ENCODE assay signal across 8 mouse cellular contexts in genomic region chrX:21088983-21089866, GRCm38 (mm10). TPM values are rescaled to one million over a fixed set of nuclear protein-coding genes. Genes with fewer than 3 reads are reported as not detected.
DNase-seq lines count a peak whose midpoint lies in the region; ATAC-seq and TF ChIP-seq lines count a peak whose summit lies in the region.

Gene Zfp300, minus strand, starts transcription at chrX:21089527.

- no peaks in the 10 kb centered on the region for H3K9me3 ChIP-seq in heart, embryonic 13.5 days
- no peaks in the 10 kb centered on the region for H3K9me3 ChIP-seq in kidney, embryonic 16.5 days (ENCODE audit: low read length)
- H3K9me3 ChIP-seq in limb, embryonic 15.5 days = no peaks in the 10 kb centered on the region
- H3K9me3 ChIP-seq in midbrain, embryonic 16.5 days (replicated peaks; ENCODE audit: control insufficient read depth, low read length, poor library complexity, severe bottlenecking) = no peaks in the 10 kb centered on the region

- H3K4me1 ChIP-seq in embryonic fibroblast, embryonic 13.5 days (ENCODE audit: control insufficient read depth, insufficient read depth, low read length) = no peaks in the 10 kb centered on the region
- H3K4me1 ChIP-seq in heart, embryonic 13.5 days = no peaks in the 10 kb centered on the region
- no peaks in the 10 kb centered on the region for H3K4me1 ChIP-seq in kidney, embryonic 16.5 days (ENCODE audit: insufficient read depth, low read length)
- no peaks in the 10 kb centered on the region for H3K4me1 ChIP-seq in limb, embryonic 15.5 days
- H3K4me1 ChIP-seq in midbrain, embryonic 16.5 days (ENCODE audit: control insufficient read depth, insufficient read depth, low read length) = no peaks in the 10 kb centered on the region

- peak within 1 kb of the TSS; percentile 75 for H3K9ac ChIP-seq in heart, embryonic 13.5 days
- peak within 1 kb of the TSS; percentile 50 for H3K9ac ChIP-seq in kidney, embryonic 16.5 days (replicated peaks; ENCODE audit: low read length)
- no peak within 1 kb of the TSS for H3K9ac ChIP-seq in limb, embryonic 15.5 days
- peak within 1 kb of the TSS; percentile 61 for H3K9ac ChIP-seq in midbrain, embryonic 16.5 days (ENCODE audit: low read depth, low read length)

- peak within 1 kb of the TSS; percentile 68 for H3K4me2 ChIP-seq in heart, embryonic 13.5 days
- H3K4me2 ChIP-seq in kidney, embryonic 16.5 days (replicated peaks; ENCODE audit: low read depth, low read length) = peak within 1 kb of the TSS; percentile 52
- peak within 1 kb of the TSS; percentile 44 for H3K4me2 ChIP-seq in limb, embryonic 15.5 days
- peak within 1 kb of the TSS; percentile 61 for H3K4me2 ChIP-seq in midbrain, embryonic 16.5 days (ENCODE audit: low read length)

- whole genome bisulfite sequencing in heart, embryonic 13.5 days = 13% methylated on average over 27 of the region's 27 CpGs
- 21% methylated on average over 27 of the region's 27 CpGs for WGBS in kidney, embryonic 16.5 days
- 20% methylated on average over 27 of the region's 27 CpGs for WGBS in limb, embryonic 15.5 days
- WGBS in midbrain, embryonic 16.5 days = 21% methylated on average over 27 of the region's 27 CpGs

- peak within 1 kb of the TSS; percentile 30 for H3K4me3 ChIP-seq in C2C12 (ENCODE audit: insufficient read depth, poor library complexity, severe bottlenecking)
- peak within 1 kb of the TSS; percentile 70 for H3K4me3 ChIP-seq in embryonic fibroblast, embryonic 13.5 days (ENCODE audit: insufficient read depth, low read length)
- H3K4me3 ChIP-seq in heart, embryonic 13.5 days = peak within 1 kb of the TSS; percentile 58
- H3K4me3 ChIP-seq in kidney, embryonic 16.5 days (ENCODE audit: low read length) = peak within 1 kb of the TSS; percentile 45
- H3K4me3 ChIP-seq in limb, embryonic 15.5 days = peak within 1 kb of the TSS; percentile 42
- peak within 1 kb of the TSS; percentile 47 for H3K4me3 ChIP-seq in midbrain, embryonic 16.5 days (ENCODE audit: low read depth, low read length)

- no peak for TF ChIP-seq CTCF in C2C12 (IDR thresholded peaks at IDR 0.05; ENCODE audit: control insufficient read depth, insufficient read depth, insufficient read length)
- TF ChIP-seq CTCF in embryonic fibroblast, embryonic 13.5 days (IDR thresholded peaks at IDR 0.05; ENCODE audit: borderline replicate concordance, insufficient read depth, low read length) = no peak

- no peaks in the 10 kb centered on the region for H3K79me2 ChIP-seq in C2C12 (ENCODE audit: control insufficient read depth, insufficient read depth)

- no peak for ATAC-seq in heart, embryonic 13.5 days (ENCODE audit: extremely low read depth, insufficient number of reproducible peaks, low FRiP score, low TSS enrichment)
- peak; percentile 90 for ATAC-seq in kidney, embryonic 16.5 days (ENCODE audit: low FRiP score, low TSS enrichment)
- ATAC-seq in limb, embryonic 15.5 days (ENCODE audit: insufficient number of reproducible peaks, low FRiP score, low TSS enrichment, low read depth) = peak; percentile 69; the same call in 1 of the 2 replicates
- ATAC-seq in midbrain, embryonic 16.5 days = peak; percentile 97

- peak; percentile 21 for TF ChIP-seq POLR2A in embryonic fibroblast, embryonic 13.5 days (IDR thresholded peaks at IDR 0.05; ENCODE audit: low read depth, low read length)

- no peaks in the 10 kb centered on the region for H3K36me3 ChIP-seq in C2C12 (ENCODE audit: control insufficient read depth, insufficient read depth)
- H3K36me3 ChIP-seq in heart, embryonic 13.5 days = no peaks in the 10 kb centered on the region
- no peaks in the 10 kb centered on the region for H3K36me3 ChIP-seq in kidney, embryonic 16.5 days (ENCODE audit: insufficient read depth, low read length)
- H3K36me3 ChIP-seq in limb, embryonic 15.5 days = no peaks in the 10 kb centered on the region
- H3K36me3 ChIP-seq in midbrain, embryonic 16.5 days (ENCODE audit: control insufficient read depth, insufficient read depth, low read length) = no peaks in the 10 kb centered on the region

- H3ac ChIP-seq in C2C12 (ENCODE audit: control insufficient read depth, insufficient read length, low read depth) = peak within 1 kb of the TSS; percentile 24

- H3K79me3 ChIP-seq in C2C12 (ENCODE audit: low read depth) = no peaks in the 10 kb centered on the region

- H3K27ac ChIP-seq in embryonic fibroblast, embryonic 13.5 days (ENCODE audit: insufficient read depth, low read length) = peak within 1 kb of the TSS; percentile 98
- H3K27ac ChIP-seq in heart, embryonic 13.5 days (replicated peaks) = peak within 1 kb of the TSS; percentile 70
- peak within 1 kb of the TSS; percentile 13; the same call in 1 of the 2 replicates for H3K27ac ChIP-seq in kidney, embryonic 16.5 days (ENCODE audit: low read length)
- H3K27ac ChIP-seq in limb, embryonic 15.5 days = peak within 1 kb of the TSS; percentile 81
- H3K27ac ChIP-seq in midbrain, embryonic 16.5 days (ENCODE audit: low read length) = peak within 1 kb of the TSS; percentile 91

- peak; percentile 92 for DNase-seq in brain, adult 2 months (ENCODE audit: low read depth, low spot score)
- DNase-seq in spleen, postnatal 36 days (ENCODE audit: low spot score in 2 of 2) = peak; percentile 46 to 54

- H3K27me3 ChIP-seq in C2C12 (ENCODE audit: control insufficient read depth, insufficient read depth, insufficient read length) = no peaks in the 10 kb centered on the region
- H3K27me3 ChIP-seq in heart, embryonic 13.5 days (replicated peaks) = no peaks in the 10 kb centered on the region
- H3K27me3 ChIP-seq in kidney, embryonic 16.5 days (ENCODE audit: insufficient read depth, low read length) = no peaks in the 10 kb centered on the region
- no peaks in the 10 kb centered on the region for H3K27me3 ChIP-seq in limb, embryonic 15.5 days
- no peaks in the 10 kb centered on the region for H3K27me3 ChIP-seq in midbrain, embryonic 16.5 days (ENCODE audit: control insufficient read depth, insufficient read depth, low read depth, low read length)

TF ChIP-seq in C2C12, 6 proteins besides CTCF, POLR2A, EP300 and RAD21:
- TF ChIP-seq FOSL1 (IDR thresholded peaks at IDR 0.05; ENCODE audit: insufficient read depth, low read length, poor library complexity, severe bottlenecking) = no peak
- no peak for TF ChIP-seq CEBPB (IDR thresholded peaks at IDR 0.05; ENCODE audit: low read depth)
- TF ChIP-seq USF1 (IDR thresholded peaks at IDR 0.05; ENCODE audit: low read depth) = no peak
- TF ChIP-seq MAX (IDR thresholded peaks at IDR 0.05) = no peak
- TF ChIP-seq MYOD1 (IDR thresholded peaks at IDR 0.05; ENCODE audit: control insufficient read depth, insufficient read length, low read depth) = no peak
- TF ChIP-seq MYOG (IDR thresholded peaks at IDR 0.05; ENCODE audit: control insufficient read depth, extremely low read depth, insufficient read length) = no peak

RNA-seq across cellular contexts. Expression of gene Zfp300, which starts in this region (rescaled TPM):
- polyA plus RNA-seq in C2C12 (2012; fragmentation: generic; extraction: Trizol) = 0.22 TPM
- polyA plus RNA-seq in embryonic fibroblast, embryonic 13.5 days (2011; ENCODE audit: insufficient read length, low read depth, missing spikeins) = 1.3 and 1.6 TPM in 2 replicates
- polyA plus RNA-seq in heart, embryonic 13.5 days (2015; fragmentation: Nextera tagmentation; extraction: Ambion mirVana) = 0.60 and 1.2 TPM in 2 replicates
- 1.5 and 2.0 TPM in 2 replicates for polyA plus RNA-seq in kidney, embryonic 16.5 days (2015; fragmentation: Nextera tagmentation; extraction: Ambion mirVana)
- 1.8 and 2.7 TPM in 2 replicates for polyA plus RNA-seq in limb, embryonic 15.5 days (2015; fragmentation: Nextera tagmentation; extraction: Ambion mirVana)
- 6.2 and 6.6 TPM in 2 replicates for polyA plus RNA-seq in midbrain, embryonic 16.5 days (2015; fragmentation: Nextera tagmentation; extraction: Ambion mirVana)

Comparison
In these comparisons a context has a peak if more than half of its experiments do, and no peak if none do; other contexts are left out.
1. H3K27ac ChIP-seq: peak in every context shown above with its lines; median percentile 98 in embryonic fibroblast, embryonic 13.5 days; 91 in midbrain, embryonic 16.5 days; 81 in limb, embryonic 15.5 days; 70 in heart, embryonic 13.5 days; 13 in kidney, embryonic 16.5 days.